Mouse (Mus musculus): ENCODE results near the gene Pmf1.
"Not testable (repeated sequence)": the region's sequence is repeated elsewhere in the genome, so short reads cannot be mapped to it uniquely, and the experiment has no call there.

Gene Pmf1

DNA sequence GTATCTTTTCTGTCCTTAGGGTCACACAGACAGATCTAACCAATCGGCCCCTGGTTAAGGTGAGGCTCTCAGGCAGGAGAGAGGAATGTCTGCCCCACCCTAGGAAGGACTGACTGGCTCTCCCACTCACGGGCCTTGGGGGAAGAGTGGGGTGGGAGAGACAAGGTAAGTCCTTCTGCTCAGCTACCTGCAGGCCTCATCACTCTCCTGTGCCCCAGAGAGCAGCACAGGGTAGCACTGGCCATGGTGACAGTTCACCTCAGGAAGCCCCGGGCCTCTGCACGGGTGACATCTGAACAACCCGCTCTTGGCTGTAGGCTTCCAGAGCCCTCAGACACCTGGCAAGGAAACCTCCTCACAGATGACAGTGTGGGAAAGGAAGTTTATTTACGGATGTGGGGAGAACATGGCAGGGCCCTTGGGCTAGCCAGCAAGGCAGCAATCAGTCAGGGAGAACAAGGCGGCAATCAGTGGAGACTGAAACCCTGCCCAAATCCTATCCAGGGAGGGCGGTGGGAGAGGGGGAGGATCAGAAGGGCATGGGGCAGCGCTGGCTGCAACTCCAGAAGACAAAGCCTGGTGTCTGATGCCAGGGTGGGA, 16.3 kb downstream of the Pmf1 start:
- DNase-seq = no peak

DNA sequence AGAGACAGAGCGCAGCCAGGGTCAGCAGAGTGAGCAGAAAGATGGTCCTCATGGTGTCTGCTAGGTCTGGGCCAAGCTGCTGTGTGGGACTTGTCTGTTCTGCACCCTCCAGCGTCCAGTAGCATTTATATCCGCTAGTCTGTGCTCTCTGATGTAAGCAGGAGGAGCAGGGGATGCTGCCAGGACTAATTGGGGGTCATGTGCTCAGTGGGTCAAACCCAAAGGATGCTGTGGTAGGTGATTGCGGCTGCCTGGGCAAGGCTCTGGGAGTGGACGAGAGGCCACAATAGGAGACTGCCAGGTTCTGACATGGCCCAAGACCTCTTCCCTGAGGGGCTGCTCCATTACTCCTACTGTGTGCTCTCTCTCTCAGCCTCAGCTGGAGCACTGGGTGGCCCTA, 25.8 kb downstream of the Pmf1 start, which contains the start of gene Bglap:
TSS of gene Bglap (minus strand) at position 101 of the 400 bp plus-strand sequence.
- no peak for DNase-seq

DNA sequence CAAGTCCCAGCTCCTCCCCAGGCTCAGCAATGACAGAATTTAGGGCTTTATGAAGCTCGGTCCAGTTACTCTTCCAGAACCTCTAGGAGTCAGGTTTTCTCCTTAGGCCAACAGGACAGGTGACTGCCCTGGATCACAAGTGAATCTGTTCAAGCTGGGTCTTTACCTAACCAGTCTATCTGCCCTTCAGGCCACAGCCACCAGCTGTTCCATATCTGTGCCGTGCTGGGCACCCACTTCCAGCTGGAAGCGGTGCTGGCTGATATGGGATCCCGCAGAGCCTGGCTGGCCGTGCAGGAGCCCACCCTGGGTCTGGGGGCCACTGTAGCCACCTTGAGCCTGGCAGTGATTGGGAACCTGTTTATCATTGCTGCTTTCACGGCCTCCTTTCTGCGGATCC, 27.7 kb downstream of the Pmf1 start:
- DNase-seq = not testable (repeated sequence)

DNA sequence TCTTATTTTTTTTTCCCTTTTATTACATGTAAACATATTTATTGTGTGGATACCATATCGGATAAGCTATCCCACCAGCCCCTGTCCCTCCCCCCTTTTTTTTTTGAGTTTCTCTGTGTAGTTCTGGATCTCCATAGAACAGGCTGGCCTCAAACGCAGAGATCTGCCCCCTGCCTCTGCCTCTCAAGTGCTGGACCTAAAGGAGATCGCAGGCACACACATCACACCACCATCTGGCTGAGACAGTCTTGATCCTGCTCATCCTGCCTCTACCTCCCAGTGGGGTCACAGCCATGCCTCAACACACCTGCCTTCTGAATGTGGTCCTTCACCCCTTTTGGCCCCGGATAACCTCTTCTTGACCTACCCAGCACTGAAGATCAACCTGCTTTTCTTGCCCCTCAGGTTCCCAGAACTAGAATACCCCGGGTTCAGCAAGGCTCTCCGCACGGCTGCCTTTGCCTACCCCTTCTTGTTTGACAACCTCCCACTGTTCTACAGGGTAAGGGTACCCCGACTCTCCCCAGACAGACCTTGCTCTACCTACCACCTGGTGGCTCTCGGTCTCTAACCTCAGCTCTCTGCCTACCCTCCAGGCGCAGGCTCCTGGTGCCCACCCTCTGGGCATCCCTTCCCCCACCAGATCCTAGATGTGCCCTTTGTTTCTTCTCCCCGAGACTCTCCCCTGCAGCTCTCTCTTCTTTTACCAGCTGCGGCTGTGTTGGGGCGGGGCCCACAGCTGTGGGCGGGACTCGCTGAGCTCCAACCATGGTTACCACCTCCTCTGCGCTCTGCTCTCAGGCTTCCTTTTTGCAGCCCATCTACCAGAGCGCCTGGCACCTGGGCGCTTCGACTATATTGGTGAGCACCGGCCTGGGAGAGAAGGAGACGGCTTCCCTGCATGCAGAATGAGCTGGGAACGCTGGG, 28.5 kb downstream of the Pmf1 start:
- peak; percentile 74 to 83 for DNase-seq

DNA sequence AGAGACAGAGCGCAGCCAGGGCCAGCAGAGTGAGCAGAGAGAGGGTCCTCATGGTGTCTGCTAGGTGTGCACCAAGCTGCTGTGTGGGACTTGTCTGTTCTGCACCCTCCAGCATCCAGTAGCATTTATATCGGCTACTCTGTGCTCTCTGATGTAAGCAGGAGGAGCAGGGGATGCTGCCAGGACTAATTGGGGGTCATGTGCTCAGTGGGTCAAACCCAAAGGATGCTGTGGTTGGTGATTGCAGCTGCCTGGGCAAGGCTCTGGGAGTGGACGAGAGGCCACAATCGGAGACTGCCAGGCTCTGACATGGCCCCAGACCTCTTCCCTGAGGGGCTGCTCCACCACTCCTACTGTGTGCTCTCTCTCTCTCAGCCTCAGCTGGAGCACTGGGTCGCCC, 31.5 kb downstream of the Pmf1 start, which contains the start of gene Bglap2:
TSS of gene Bglap2 (minus strand) at position 101 of the 400 bp plus-strand sequence.
- not testable (repeated sequence) for DNase-seq

DNA sequence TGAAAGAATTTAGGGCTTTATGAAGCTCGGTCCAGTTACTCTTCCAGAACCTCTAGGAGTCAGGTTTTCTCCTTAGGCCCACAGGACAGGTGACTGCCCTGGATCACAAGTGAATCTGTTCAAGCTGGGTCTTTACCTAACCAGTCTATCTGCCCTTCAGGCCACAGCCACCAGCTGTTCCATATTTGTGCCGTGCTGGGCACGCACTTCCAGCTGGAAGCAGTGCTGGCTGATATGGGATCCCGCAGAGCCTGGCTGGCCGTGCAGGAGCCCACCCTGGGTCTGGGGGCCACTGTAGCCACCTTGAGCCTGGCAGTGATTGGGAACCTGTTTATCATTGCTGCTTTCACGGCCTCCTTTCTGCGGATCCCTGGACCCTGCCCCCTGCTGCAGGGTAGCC, 33.5 kb downstream of the Pmf1 start:
- DNase-seq = not testable (repeated sequence)

DNA sequence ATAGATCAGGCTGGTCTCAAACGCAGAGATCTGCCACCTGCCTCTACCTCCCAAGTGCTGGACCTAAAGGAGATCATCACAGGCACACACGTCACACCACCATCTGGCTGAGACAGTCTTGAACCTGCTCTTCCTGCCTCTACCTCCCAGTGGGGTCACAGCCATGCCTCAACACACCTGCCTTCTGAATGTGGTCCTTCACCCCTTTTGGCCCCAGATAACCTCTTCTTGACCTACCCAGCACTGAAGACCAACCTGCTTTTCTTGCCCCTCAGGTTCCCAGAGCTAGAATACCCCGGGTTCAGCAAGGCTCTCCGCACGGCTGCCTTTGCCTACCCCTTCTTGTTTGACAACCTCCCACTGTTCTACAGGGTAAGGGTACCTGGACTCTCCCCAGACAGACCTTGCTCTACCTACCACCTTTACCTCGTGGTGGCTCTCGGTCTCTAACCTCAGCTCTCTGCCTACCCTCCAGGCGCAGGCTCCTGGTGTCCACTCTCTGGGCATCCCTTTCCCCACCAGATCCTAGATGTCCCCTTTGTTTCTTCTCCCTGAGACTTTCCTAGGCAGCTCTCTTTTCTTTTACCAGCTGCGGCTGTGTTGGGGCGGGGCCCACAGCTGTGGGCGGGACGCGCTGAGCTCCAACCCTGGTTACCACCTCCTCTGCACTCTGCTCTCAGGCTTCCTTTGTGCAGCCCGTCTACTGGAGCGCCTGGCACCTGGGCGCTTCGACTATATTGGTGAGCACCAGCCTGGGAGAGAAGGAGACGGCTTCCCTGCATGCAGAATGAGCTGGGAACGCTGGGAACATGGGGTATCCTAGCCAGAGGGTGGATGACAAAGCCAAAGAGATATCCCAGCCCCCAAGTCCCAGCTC, 34.1 kb downstream of the Pmf1 start:
- DNase-seq = peak; percentile 53 to 74

DNA sequence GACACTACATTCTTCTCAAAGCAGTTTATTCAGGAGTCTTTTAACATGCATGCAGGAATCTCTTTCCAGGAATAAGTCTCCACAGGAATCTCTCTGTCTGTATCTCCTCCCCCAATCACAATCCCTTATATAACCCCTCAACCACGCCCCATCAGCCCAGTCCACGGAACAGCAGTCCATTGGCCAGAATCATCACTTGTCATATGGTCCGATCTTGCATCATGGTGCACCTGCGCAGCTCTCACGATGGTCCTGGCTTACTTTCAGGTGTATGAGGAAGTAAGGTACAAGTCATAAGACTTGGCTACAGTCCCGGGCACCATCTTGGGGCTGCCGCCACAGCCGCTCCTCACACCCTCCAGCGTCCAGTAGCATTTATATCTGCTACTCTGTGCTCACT, 37.5 kb downstream of the Pmf1 start, which contains the start of gene Bglap3:
TSS of gene Bglap3 (minus strand) at position 101 of the 400 bp plus-strand sequence.
- DNase-seq = not testable (repeated sequence)

DNA sequence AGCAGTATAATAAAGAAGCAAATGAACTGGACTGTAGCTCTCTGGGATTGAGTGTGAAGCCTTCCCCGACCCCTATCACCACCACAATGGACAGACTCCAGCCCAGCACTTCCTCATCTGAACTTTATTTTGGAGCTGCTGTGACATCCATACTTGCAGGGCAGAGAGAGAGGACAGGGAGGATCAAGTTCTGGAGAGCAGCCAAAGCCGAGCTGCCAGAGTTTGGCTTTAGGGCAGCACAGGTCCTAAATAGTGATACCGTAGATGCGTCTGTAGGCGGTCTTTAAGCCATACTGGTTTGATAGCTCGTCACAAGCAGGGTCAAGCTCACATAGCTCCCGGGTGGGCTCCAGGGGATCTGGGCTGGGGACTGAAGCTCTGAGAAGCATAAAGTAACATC, 41.6 kb downstream of the Pmf1 start:
- not testable (repeated sequence) for DNase-seq

DNA sequence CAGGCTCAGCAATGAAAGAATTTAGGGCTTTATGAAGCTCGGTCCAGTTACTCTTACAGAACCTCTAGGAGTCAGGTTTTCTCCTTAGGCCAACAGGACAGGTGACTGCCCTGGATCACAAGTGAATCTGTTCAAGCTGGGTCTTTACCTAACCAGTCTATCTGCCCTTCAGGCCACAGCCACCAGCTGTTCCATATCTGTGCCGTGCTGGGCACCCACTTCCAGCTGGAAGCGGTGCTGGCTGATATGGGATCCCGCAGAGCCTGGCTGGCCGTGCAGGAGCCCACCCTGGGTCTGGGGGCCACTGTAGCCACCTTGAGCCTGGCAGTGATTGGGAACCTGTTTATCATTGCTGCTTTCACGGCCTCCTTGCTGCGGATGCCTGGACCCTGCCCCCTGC, 42.6 kb downstream of the Pmf1 start:
- not testable (repeated sequence) for DNase-seq

DNA sequence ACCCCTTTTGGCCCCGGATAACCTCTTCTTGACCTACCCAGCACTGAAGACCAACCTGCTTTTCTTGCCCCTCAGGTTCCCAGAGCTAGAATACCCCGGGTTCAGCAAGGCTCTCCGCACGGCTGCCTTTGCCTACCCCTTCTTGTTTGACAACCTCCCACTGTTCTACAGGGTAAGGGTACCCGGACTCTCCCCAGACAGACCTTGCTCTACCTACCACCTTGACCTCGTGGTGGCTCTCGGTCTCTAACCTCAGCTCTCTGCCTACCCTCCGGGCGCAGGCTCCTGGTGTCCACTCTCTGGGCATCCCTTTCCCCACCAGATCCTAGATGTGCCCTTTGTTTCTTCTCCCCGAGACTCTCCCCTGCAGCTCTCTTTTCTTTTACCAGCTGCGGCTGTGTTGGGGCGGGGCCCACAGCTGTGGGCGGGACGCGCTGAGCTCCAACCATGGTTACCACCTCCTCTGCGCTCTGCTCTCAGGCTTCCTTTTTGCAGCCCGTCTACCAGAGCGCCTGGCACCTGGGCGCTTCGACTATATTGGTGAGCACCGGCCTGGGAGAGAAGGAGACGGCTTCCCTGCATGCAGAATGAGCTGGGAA, 43.2 kb downstream of the Pmf1 start:
- peak; percentile 80 to 88 for DNase-seq

DNA sequence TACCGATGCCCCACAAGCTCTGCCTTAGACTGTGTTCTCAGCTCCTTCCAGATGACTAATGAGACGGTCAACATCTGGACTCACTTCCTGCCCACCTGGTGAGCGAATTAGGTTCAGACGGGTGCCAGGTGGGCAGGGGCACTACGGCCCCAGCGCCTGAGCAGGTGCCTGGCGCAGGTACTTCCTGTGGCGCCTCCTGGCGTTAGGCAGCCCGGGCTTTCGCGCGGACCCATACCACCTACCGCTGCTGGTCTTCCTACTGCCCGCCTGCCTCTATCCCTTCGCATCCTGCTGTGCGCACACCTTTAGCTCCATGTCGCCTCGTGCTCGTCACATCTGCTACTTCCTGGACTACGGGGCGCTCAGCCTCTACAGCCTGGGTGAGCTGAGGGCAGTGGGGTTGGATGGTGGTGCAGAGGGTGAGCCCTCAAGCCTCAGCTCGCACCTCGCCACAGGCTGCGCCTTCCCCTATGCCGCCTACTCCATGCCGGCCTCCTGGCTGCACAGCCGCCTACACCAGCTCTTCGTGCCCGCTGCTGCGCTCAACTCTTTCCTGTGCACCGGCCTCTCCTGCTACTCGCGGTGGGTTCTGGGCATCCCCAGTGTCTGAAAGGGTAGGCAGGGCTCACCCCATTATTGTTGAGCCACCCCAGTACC, 44.3 kb downstream of the Pmf1 start:
- DNase-seq = no peak

DNA sequence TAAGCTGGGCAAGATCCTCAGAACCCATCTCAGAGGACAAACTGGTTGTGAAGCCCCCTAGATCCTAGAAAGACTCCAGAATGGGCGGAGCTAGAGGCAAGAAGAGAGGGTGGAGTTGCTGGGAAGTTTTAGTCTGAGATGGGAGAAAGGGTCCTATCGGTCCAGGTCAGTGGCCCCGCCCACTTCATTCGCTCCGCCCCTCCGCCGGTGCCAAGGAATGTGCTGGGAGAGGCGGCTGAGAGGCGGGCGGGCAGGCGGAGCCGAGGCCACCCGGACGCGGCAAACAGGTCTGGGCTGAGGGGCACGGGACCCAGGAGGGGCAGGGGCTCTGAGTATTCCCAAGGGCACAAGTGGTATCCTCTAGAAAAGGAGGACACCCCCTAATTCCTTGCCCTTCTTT, 45.8 kb downstream of the Pmf1 start, which contains the start of gene Paqr6:
TSS of gene Paqr6 (plus strand) at position 248 of the 400 bp plus-strand sequence.
- DNase-seq = peak in 1 of 2 experiments; percentile 41

DNA sequence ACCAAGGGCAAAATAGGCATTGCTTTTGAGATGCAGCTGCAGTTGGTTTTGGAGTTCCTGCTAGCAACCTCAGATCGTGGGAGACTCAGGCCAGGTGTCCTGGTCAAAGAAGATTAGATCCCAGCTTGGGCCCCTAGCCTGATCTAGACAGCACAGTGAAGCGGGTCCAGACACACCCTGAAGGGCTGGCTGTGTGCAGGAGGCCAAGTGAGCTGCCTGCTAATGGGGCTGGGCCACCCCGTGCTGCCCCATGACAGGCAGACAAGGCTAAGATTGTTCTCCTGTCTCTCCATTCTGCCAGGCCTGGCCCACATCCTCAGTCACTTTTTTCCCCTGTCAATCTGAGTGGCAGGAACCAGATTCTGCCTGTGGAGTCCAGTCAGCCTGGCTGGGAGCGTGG, 46.4 kb downstream of the Pmf1 start:
- DNase-seq = no peak

DNA sequence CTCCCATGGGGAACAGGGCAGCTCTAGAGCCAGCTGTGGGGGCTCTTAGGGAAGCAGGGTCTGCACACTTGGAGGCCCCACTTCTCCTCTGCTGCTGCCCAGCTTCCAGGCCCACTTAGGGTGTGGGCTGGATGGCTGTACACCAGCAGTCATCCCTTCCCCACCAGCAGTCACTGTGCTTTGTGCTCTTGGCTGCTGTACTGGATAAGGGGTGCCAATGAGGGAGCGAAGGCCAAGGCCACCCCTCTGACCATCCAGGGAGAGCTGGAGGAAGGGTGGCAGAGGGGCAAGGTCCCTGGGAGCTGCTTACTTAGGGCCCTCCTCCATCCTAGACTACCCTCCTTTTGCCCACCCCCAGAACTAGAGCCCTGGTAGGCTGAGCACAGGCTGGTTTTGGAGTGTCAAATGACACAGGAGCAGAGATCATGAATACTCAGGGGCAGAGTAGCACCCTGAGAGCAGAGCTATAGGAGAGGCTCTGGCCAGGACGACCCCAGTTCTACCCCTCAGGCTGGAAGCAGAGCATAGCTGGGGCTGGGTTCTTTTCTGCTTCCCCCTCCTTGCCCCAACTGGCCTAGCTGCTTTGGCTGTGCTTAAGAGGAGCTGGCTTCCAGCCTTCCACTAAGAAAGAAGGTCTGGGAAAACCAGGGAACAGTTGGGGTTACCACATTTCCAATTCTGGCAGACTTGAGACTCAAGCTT, 48.4 kb downstream of the Pmf1 start:
- no peak for DNase-seq

DNA sequence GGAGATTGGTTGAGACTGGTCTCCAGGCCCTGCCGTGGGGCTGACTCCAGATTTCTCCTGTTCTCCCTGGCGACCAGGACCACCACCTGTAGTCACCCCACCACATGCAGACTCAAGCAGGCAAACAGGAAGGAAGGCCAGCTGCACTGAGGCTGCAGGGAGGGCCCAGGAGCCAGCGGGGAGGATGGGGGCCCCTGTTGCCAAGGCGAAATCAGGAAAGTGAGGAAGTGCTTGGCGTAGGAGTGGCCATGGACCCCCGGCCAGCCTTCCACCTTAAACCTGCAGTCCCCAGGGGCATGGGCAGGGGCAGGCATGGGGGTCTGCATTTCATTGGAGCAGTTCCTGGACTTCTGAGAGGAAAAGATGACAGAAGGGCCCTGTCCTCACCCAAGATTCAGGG, 49.0 kb downstream of the Pmf1 start:
- peak; percentile 21 to 49 for DNase-seq

DNA sequence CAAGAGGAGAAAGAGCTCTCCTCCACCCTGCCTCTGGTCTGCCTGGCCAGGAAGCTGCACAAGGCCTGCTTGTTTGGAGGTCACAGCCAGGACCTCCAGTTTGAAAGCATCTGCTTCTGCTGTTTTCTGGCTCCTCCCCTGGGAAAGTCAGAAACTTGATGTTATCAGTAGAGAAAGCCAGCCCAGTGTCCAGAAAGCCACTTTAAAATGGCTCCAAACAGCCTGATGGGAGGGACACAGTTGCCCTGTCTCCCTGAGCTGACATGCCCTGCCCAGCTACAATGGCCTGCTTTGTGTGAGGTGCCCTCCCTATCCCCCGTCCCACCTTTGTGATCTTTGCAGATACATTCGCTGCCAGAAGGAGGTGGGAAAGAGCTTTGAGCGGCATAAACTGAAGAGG, 50.1 kb downstream of the Pmf1 start:
- no peak for DNase-seq

DNA sequence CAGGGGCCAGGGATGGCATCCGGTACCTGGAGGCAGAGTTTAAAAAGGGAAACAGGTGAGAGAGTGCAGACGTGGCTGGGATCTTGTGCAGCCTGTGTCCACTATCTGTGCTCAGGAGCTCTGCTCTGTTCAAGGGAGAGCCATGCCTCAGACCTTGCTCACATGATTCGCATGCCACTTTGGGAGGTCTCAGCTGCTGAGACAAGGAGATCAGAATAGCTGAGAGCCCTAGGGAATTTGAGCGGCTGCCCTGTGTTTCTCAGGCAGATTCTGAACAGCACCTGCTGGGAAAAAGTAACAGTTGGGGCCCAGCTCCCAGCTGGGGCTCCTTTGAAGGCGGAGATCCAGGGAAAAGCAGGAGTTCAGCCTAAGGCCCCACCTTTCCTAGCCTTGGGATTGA, 50.5 kb downstream of the Pmf1 start:
- no peak for DNase-seq

DNA sequence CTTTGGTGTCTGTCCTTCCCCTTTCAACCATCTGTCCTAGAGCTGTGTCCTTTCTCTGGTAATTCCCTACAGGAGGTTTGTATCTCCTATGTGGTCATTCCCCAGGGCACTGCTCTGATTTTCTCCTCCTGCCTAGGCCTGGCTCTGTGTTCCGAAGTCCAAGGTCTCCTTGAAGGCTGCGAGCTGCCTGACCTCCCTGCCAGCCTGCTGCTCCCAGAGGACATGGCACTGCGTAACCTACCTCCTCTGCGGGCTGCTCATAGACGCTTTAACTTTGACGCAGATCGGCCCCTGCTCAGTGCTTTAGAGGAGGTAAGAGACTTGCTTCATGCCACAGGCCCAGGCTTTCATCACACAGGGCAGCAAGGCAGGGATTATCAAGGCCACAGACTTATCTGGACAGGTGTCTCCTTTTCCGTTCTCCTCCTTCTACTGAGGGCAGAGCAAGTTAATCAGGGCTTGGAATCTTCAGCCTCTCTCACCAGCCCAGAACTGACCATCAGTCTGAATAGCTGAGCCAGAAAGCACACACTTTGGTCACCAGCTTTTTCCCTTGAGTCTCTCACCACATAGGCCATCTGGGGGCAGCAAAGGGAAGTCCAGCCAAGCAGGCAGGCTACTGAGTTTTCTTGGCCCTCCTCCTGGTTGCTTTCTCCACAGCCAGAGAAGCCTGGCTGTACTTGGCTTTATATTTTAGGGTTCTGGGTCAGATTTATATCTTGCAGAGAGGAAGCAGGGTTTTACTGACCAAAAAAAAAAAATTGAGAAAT, 55.5 kb downstream of the Pmf1 start:
- no peak for DNase-seq

DNA sequence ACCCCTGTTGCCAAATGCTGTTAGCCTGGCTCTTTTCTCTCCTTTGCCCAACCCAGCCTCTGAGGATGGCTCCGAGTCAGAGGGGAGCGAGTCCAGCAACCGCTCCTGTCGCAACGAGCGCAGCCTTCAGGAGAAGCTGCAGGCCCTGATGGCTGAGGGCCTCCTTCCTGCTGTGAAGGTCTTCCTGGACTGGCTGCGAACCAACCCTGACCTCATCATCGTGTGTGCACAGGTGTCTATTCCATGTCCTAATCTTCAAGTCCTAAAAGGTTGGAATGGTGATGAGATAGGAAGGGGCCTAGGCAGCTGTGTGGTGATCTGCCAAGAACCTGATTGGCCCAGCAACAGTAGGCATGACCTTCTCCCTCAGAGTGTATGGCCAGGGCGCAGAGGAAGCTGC, 57.2 kb downstream of the Pmf1 start:
- no peak for DNase-seq

All from thymus, postnatal 36 days (tissue).